Mouse (Mus musculus) gastrocnemius, adult 18-20 months (tissue): ENCODE measurements around the gene Mbnl2. TPM values are rescaled to one million over a fixed set of nuclear protein-coding genes. Genes with fewer than 3 reads are reported as not detected.
A peak's percentile ranks its signal among the peaks of the same experiment; 100 is the strongest.

Source experiments
- DNase-seq: peaks from one replicate; pipeline ENCODE4 v3.0.0; 2021; ENCODE audit warnings: low spot score
- total RNA-seq, 2 experiments: library from RNA; stranded (reverse); gene quantifications; 2 replicates each; pipeline ENCODE4 v1.2.3; 2021

Mbnl2 gene
- total RNA-seq, 2 experiments from 2014 or later: 299 to 300 TPM

DNA sequence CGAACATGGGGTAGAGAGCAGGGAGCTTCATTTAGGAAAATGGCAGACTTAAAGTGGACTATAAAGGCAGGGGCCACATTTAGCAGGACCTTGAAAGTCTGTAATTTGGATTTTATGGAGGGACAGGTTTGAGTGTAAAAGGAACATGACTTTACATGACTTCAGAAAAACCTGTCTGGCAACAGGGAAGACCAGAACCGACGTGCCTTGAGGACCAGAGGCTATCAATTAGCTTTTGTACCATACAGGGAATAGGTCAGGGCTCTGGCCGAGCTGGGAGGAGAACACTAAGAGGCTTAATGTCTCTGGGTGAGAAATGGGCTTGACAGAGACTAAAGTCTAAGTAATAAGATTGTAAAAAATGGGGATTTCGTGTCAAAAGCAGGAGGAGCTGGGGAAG is 1.7 kb upstream of the Mbnl2 start:
- DNase-seq: no peak

DNA sequence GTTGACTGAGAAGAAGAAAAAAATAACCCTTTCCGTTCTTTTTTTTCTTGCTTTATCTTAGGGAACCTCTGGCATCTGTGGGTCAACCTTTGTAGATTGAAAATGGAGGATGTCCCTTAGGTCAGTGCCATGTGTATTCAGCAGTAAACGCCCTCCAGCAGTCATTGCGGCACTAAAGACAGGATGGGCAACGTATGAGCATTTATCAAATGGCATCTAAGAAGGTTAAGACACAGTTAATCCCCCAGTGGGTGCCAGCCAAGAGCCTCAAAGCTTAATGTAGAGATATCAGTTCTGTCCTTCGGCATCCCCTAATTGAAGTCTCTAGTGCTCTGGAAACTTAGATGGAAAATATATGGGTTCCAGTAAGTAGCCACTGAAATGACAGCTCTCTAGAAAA is 723 bp upstream of the Mbnl2 start:
- DNase-seq: no peak

DNA sequence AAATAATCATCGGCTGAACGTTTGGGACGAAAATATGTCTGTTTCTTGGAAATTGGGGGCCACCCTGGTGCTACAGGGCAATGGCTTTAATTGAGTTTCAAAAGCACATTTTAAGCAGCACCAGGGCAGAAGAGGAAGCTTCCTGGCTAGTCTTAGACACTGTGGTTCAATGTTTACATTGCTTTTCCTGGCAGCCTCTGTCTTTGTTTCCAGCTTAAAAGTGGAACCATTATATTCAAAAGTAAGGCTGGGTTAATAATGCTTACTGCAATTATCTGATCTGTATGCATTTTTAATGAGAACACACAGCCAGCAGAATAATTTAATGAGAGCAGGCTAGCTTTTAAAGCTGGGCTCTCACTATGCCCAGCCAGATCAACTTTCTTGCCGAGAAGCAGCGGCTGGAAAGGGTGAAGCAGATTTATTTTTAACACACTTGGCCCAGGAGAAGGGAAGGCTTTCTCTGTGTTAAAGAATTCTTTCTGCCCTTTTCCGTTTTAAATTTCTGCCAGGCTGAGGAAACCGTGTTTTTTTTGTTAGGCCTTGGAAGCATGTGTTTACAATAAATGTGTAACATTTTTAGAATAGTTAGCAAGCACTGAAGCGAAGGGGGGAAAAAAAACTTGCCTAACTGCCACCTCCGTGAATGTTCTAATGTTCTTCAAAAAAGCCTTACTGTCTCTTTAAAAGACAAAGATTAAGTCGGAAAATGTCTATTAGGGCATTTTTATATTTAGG is 1.0 kb downstream of the Mbnl2 start:
- DNase-seq: no peak

DNA sequence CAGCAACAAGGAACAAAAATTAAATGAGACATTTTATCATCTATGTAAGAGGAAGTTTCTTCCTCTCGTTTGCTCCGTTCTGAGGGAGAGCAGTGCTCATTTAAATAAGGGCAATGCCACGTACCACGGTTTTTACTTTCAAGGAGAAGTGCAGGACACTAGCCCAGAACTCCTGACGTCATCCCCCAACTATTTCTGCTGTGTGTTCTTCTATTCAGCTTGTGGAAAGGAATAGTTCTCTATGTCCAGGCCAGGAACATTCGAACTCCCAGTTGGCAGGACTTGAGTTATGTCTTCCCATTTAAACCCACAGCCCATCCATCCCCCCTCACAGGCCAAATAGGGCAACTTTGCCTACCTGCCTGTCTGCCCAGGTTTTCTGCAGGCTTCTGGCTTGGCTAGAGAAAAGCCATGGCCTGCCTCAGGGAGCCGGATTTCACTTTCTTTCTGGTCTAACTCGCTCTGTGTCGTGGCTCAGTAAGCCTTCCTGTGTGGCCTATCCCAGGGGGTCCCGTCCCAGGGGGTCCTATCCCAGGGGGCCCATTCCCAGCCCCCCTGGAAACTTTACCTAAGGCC is 1.7 kb downstream of the Mbnl2 start:
- peak; percentile 93 for DNase-seq

DNA sequence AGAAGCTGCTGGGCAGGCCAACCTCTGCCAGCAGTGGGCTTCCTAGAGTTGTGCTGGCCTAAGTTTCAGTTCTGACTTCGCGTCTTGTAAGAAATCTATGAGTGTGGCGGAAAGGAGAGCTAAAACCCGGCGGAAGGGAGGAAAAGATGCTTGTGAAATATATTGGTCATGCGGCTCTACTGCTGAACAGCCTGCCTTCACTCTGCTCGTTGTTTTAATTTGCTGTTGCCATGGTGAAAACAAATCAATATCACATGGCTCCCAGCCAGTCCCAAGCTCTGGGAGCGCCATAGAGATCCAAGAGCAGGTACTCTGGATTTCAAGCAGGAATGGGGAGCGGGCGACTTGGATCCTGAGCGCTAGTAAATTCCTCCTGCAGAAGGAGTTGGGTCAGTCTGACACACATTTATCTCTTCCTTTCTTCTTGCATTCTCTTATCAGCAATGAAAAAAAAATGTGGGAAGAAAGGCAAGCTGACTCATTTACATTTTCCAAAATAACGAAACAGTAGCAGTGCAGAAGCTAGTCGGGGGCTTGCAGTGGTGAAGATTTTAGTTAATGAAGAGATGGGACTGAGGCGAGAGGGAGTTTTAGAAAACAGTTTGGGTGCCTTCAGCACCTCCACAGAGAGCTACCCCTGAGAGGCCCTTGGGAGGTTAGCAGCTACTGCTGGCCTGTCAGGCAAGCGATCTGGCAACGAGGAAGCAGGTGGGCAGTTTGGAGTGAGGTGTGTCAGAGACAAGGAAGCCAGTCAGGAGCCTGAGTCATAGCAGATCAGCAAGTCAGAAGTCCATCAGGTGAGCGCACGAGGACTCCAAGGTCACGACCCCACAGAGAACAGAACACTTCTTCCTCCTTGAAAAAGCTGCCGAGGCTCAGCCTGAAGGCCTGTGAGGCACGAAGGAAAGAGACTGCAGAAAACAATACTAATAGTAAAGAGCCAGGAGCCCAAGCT is 3.1 kb downstream of the Mbnl2 start:
- no peak for DNase-seq

DNA sequence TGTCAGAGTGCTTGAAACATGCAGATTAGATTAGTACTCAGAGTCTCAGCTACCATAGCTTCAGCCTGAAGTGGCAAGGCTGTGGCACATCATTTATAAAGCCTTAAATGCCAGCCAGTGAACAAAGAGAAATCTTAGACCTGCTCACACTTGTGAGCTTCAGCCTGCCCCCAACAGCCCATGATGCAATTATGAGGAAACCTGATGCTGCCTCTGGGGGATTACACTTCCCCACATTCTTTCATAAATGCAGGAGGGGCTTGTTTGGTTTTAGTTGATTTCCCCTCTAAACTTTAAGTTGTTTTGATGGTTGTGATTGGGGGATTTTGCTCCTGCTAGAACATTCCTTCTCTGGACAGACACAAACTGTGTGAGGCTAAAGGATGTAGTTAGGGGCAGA is 4.7 kb downstream of the Mbnl2 start:
- DNase-seq: no peak

DNA sequence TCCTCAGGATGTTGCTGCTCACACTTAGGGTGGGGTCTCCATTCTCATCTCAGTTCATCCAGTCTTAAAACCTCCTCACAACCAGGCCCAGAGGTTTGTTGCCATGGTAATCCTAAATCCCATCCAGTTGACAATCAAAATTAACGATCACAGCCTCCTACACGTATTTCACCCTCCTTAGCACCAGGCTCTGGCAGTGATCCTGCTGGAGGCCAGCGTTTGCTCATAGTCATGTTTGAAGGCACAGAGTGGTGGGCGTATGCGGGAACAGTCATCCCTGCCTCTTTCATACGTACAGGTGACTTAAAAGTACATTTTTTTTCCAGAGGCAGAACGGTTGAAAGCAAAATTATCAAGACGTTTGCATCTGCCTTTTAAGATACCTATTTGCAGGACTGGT is 8.3 kb downstream of the Mbnl2 start:
- no peak for DNase-seq

DNA sequence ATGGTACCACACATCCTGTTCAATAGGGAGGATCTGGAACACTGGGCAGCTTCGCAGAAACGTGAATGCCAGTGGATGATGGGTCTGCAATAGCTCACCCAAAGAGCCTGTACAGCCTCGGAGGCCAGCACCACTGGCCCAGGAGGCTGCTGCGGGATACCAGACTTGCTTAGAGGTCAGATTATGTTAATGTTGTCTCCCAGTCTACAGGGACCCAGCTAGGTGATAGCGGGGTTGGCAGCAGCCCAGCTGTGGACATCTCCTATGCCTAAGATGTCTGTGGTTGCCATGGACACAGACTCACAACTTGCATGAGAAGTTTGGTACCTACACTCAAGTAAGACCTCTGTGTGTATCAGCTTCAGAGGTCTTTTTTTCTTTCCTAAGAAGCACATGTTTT is 9.0 kb downstream of the Mbnl2 start:
- DNase-seq: no peak

DNA sequence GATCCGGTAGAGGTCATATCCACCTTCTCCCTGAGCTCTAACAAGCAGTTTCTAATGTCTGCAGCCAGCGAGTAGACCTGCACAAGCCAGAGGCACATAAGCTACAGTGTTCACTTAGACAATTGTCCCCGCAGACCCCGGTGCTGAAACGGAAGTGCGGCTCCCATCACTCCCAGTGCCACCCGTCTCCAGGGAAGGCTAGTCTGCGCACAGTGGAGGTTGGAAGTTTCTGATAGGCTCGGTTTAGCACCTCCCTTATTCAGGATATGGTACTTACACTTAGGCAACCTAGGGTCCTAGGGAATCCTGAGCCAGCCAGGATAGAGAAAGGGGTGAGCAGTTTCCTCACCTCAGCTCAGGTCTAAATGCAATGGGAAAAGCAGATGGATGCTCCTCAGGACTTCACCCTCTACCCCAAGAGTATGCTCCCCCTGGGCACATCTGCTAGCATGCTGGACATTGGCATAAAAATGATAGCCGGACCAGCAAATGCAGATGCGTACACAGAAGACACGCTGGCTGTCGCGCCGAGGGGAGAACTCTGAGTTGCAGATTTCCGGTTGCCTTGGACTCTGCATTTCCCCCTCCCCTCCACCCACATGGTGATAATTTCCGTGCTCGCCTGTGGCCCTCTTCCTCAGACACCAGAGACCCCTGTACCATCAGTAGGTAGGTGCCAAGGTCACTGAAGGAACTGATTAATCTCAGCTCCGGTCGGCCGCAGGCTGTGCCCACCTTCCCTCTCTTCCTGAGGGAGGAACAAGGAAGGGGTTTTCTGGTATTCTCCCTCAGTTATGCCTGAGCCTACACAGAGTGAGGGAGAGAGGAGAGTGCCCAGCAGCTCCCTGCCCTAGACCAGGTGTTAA is 11.9 kb downstream of the Mbnl2 start:
- DNase-seq: no peak

DNA sequence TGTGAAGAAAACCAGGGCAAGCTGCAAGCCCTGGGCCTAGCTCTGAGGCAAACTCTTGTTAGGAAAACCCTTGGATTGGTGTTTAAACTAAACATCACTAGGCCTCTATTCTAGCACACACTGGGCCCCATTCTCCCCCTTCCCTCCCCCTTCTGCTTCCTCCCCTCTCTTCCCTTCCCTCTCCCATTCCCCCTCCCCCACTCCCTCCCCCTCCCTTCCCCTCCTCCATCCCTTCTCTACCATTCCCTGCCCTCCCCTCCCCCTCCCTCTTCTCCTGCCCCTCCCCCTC is 12.5 kb downstream of the Mbnl2 start:
- DNase-seq: no peak

DNA sequence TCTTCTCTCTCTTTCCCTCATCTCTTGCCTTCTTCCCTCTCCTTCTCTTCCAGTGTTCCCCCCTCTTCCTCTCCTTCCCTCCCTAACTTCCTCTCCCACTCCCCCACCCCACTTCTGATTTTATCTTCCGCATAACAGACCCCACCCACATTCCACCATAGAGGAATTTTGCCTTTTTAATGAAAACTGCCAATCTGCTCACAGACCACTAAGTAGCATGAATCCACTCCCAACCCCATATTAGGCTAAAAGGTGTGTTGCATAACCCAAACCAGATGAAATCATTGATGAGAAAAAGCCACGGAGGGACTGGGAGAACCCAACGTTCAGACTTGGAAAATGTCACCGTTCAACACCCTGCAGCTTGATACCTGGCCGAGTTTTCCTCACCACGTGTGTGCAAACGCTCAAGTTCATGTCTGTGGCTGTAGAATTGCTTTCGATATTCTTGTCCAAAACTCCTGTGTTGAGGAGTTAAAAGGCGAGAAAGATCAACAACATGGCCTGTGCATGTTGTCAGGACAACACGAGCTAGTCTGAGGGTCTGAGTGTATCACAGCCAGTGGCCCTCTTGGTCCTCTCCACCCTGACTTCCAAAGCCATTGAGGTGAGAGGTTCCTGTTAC is 13.0 kb downstream of the Mbnl2 start:
- peak; percentile 36 for DNase-seq

DNA sequence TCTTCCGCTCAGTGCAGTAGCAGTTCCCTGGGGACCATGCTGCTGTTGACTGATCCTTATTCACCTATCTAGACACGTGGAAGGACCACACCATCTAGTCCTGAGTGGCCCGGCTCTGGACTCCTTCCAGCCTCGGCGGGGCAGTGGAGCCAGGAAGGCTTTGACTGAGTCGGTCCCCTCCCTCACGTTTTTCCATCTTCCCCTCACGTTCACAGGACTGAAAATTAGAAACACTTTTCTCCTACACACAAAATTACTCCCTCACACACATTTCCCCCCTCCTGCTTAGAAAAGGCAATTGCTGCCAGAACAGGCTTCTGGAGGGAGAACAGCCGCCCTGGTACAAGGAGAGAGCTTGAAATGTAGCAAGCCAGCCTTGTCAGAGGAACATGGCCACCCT is 13.6 kb downstream of the Mbnl2 start:
- no peak for DNase-seq

DNA sequence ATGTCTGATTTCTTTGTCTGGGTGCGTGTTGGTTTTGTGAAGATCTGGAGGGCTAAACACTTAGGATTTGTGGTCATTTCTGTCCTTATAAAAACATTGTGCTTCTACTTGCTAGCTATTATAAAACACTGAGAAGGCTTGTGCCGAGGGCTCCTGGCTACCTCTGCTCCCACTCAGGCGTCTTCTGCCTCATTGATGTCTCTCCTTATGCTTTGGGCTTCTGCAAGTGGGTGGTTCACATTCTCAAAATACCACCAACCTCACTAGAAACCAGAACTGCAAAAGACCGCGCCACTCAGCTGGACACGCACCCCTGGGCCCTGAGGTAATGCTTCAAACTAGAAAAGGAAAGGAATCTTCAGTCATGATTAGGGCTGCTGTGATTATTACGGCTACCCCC is 14.1 kb downstream of the Mbnl2 start:
- no peak for DNase-seq

DNA sequence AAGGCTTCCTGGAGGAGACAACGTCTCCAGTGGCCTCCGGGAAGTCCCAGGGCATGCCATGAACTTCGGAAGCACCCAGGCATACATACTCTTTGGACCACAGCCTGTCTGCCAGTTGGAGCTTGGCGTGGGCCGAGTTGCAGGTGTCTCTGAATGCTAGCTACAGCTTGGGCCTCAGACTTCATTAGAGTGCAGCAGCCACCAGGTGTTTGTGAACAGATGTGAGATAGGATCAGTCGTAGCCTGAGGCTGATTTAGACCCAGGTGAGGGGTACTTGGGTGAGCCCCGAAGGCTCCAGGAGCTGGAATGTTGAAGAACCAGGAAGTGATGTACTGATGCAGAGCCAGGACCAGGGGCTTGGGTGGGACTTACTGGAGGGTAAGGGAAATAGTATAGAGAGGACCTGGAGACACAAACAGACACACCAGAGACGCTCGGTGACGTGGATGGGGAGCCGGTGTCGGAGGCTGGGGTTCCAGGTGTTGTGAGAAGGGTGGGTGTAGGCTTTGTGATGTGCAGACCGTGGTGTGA is 15.8 kb downstream of the Mbnl2 start:
- no peak for DNase-seq

DNA sequence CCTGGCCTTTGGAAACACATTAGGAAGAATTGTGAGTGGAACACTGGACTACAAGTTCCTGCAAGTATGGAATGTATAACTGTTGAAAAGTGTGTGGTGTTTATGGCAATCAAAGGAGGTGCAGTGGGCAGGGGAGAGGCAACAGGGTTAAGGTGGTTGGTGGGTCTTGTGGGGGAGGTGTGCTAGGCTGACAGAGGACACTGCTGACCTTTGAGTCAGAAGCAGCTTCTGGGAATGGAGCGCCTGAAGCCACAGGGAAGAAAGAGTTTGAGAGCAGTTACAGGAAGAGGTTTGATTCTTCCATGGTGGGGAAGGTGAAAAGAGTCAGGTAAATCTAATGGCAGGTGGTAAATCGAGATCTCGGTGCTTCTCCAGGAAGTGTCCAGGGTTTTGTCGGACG is 16.7 kb downstream of the Mbnl2 start:
- DNase-seq: no peak

DNA sequence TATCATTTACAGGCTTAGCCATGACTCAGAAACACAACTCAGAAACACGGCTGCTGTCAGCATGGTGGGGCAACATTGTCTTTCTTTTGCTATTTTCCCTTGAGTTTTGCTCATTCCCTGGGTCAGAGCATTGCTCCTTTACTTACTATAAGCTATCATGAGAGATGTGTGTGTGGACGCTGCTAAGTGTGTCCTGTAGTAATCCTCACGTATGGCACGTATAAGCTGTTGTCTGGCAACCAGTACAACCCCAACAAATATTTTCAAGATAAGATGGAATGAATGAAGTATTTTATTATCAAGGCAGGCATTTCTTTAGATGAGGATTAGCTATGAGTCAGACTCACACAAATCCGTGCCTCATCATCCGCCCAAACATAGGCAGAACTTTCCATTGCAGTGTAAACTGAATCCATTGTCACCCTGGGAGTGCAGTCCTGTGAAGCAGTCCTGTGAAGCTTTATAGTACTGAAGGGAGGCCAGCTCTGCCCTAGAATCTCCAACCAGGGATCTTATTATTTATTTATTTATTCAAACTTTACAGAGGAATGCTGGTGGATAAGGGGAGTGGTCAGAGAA is 17.2 kb downstream of the Mbnl2 start:
- DNase-seq: no peak

DNA sequence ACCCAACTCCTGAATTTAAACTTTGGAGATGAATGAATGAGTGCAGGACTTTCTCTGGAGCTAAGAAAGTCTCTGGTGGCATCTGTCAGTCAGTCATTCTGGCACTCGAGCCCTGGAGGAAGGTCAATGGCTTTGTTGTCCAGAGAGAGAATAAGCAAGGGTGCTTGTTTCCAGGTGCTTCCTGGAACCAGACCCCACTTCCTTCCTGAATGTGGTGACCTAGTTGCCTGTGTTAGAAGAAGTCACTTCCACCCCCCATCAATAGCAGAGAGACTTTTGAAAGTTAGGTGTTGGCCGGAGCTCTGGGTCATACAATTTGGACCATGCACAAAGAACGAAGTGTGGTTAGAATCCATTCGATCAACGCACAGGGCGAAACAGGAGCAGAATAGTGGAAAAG is 19.0 kb downstream of the Mbnl2 start:
- DNase-seq: no peak

DNA sequence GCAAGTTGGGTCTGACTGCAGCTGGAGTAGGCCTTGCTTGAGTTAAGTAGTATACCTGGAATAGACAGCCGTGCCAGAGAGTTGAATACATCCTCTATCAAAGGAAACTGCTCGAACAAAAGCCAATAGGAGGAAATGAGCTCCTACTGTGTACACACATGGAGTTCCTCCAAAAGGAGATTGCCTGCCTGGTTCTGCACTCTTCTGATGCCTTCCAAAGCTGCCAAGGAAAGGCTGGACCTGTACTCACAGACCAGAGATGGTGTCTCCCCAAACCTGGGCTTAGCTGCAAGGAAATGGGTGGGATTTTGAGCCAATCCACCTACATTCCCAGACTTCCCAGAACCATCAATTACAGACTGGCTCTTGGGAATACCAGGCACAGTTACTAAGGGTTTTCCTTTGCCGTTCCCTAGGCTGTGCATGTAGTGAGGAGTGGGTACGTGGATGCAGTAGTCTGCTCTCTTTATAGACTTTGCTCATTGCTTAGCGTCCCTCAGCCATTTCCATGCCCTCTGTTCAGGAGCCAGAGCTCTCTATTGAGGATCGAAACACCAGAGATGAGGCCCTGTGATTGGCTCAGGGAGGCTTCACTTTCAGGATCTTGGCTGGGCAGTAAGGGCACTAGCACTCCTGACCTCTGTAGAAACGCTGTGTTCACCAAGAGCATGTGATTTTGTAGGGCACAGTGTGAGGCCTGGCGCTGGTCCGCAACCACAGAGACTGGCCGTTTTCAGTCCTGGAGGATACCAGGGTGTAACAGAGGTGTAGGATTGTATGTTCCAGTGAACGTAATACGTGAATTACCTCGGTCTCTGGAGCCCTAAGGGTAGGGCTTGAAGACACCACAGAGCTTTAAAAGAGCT is 20.1 kb downstream of the Mbnl2 start:
- DNase-seq: peak; percentile 76

DNA sequence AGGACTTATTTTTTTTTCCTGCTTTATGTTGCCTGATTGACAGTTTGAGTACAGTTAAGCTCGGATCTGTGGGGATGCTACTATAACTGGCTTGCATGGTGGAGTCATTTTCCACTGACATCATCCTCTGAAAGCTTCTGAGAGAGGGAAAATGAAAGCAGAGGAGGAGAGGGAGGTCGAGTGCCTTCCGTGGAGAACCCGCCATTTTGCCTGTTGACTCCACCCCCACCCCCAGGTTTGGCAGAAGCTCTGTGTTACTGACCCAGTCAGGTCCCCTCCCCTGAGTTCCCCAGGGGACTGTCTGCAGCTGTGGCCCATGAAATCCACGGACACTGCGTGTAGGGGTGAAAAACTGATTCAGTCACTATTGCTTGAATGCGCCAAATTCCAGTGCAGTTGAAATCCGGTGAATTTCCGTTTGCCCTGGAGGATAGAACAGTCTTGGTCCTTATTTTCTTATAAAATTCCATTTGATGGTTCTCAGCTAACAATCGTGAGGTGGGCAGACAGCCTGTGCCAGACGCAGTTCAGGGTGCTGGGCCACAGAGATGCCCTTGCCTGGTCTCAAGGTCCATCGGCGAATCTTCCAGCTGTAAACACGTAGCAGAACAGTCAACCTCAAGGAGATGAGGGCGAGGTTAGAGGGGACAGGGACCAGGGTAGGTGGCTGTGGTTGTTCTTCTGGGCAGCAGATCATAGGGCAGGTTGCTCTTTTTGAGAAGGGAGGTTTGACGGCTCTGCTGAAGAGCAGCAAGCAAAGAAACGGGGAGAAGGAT is 20.9 kb downstream of the Mbnl2 start:
- DNase-seq: peak; percentile 78
